Mouse (Mus musculus) MEL (cell line): ENCODE measurements around the gene Ifna4. TPM values are rescaled to one million over a fixed set of nuclear protein-coding genes. Genes with fewer than 3 reads are reported as not detected.

ENCODE experiments used
- DNase-seq: peaks from one replicate; pipeline ENCODE4 v3.0.0; 2011; ENCODE audit warnings: low read depth, low spot score
- H3K27ac ChIP-seq: 2 replicates; pipeline ENCODE4 v1.5.1; 2012; ENCODE audit warnings: low read depth, mild to moderate bottlenecking, control low read depth, low read length, moderate library complexity; ENCODE audit not compliant: control insufficient read depth
- H3K27me3 ChIP-seq, 2 experiments: fragments of 150-350 bp in 1 of 2; sonication (generic) in 1 of 2; 2 replicates each; pipeline ENCODE4 v1.6.1; 2012; ENCODE audit warnings: low read length in 2 of 2, mild to moderate bottlenecking in 2 of 2, improper control_type of control experiment in 1 of 2, moderate library complexity in 1 of 2; ENCODE audit not compliant: insufficient read depth in 2 of 2, control insufficient read depth in 1 of 2
- H3K36me3 ChIP-seq, 2 experiments: 2 replicates each; pipeline ENCODE4 v1.6.1; 2012 to 2014; ENCODE audit warnings: low read length in 2 of 2, improper control_type of control experiment in 1 of 2, inconsistent platforms in 1 of 2, mild to moderate bottlenecking in 1 of 2; ENCODE audit not compliant: insufficient read depth in 2 of 2, control insufficient read depth in 1 of 2
- H3K4me1 ChIP-seq, 2 experiments: fragments of 150-350 bp in 1 of 2; sonication (generic) in 1 of 2; 2 replicates each; pipeline ENCODE4 v1.6.1; 2012; ENCODE audit warnings: low read length in 2 of 2, improper control_type of control experiment in 1 of 2, mild to moderate bottlenecking in 1 of 2; ENCODE audit not compliant: insufficient read depth in 2 of 2, control insufficient read depth in 1 of 2
- H3K4me3 ChIP-seq, 2 experiments: fragments of 150-350 bp in 1 of 2; sonication (generic) in 1 of 2; 2 replicates each; pipeline ENCODE4 v1.5.1; 2012; ENCODE audit warnings: low read depth in 2 of 2, low read length in 2 of 2, mild to moderate bottlenecking in 2 of 2, moderate library complexity in 2 of 2, control low read depth in 1 of 2, improper control_type of control experiment in 1 of 2; ENCODE audit not compliant: control insufficient read depth in 1 of 2, insufficient read depth in 1 of 2
- H3K79me2 ChIP-seq: 2 replicates; pipeline ENCODE4 v1.6.1; 2012; ENCODE audit warnings: mild to moderate bottlenecking, low read length, moderate library complexity; ENCODE audit not compliant: control insufficient read depth, poor library complexity, insufficient read depth
- H3K9ac ChIP-seq: 2 replicates; pipeline ENCODE4 v1.6.1; 2012; ENCODE audit warnings: low read depth, mild to moderate bottlenecking, control low read depth, low read length, moderate library complexity; ENCODE audit not compliant: control insufficient read depth, poor library complexity, severe bottlenecking
- H3K9me3 ChIP-seq: fragments of 150-350 bp; sonication (generic); replicated peaks from 2 replicates; pipeline ENCODE4 v1.6.1; 2012; ENCODE audit warnings: mild to moderate bottlenecking, low read length, improper control_type of control experiment, moderate library complexity; ENCODE audit not compliant: insufficient read depth
- CTCF ChIP-seq, 3 experiments: IDR thresholded peaks in 2 of 3; conservative IDR thresholded peaks in 1 of 3; 2 replicates each; pipeline ENCODE4 v1.5.1; 2011 to 2012; ENCODE audit warnings: low read length in 3 of 3, low read depth in 2 of 3, mild to moderate bottlenecking in 2 of 3, improper control_type of control experiment in 1 of 3, inconsistent platforms in 1 of 3, mixed read lengths in 1 of 3, moderate library complexity in 1 of 3; ENCODE audit not compliant: control insufficient read depth in 1 of 3, insufficient read depth in 1 of 3, poor library complexity in 1 of 3, severe bottlenecking in 1 of 3
- ELF1 ChIP-seq: IDR thresholded peaks from 2 replicates; pipeline ENCODE4 v1.6.1; 2014; ENCODE audit warnings: low read depth, mild to moderate bottlenecking, inconsistent platforms, low read length, improper control_type of control experiment, moderate library complexity
- EP300 ChIP-seq, 2 experiments: IDR thresholded peaks; 2 replicates each; pipeline ENCODE4 v1.6.1; 2011; ENCODE audit warnings: improper control_type of control experiment in 2 of 2, low read length in 2 of 2, low read depth in 1 of 2, mild to moderate bottlenecking in 1 of 2
- ETS1 ChIP-seq: IDR thresholded peaks from 2 replicates; pipeline ENCODE4 v1.6.1; 2012; ENCODE audit warnings: low read depth, mild to moderate bottlenecking, inconsistent platforms, low read length, improper control_type of control experiment, moderate library complexity
- GATA1 ChIP-seq: IDR thresholded peaks from 2 replicates; pipeline ENCODE4 v1.6.1; 2011; ENCODE audit warnings: low read depth, low read length, improper control_type of control experiment
- HCFC1 ChIP-seq: IDR thresholded peaks from 2 replicates; pipeline ENCODE4 v1.6.1; 2012; ENCODE audit warnings: low read depth, mild to moderate bottlenecking, inconsistent platforms, low read length, improper control_type of control experiment, moderate library complexity
- JUND ChIP-seq: IDR thresholded peaks from 2 replicates; pipeline ENCODE4 v1.6.1; 2011; ENCODE audit warnings: low read depth, mild to moderate bottlenecking, improper control_type of control experiment, low read length
- KAT2A ChIP-seq: conservative IDR thresholded peaks from 2 replicates; pipeline ENCODE4 v1.6.1; 2012; ENCODE audit warnings: low read depth, low read length, improper control_type of control experiment, inconsistent platforms
- MAZ ChIP-seq: IDR thresholded peaks from 2 replicates; pipeline ENCODE4 v1.6.1; 2012; ENCODE audit warnings: low read depth, mild to moderate bottlenecking, inconsistent platforms, low read length, improper control_type of control experiment
- MXI1 ChIP-seq: IDR thresholded peaks from 2 replicates; pipeline ENCODE4 v1.6.1; 2011; ENCODE audit warnings: mild to moderate bottlenecking, low read depth, low read length, improper control_type of control experiment
- MYB ChIP-seq: IDR thresholded peaks from 2 replicates; pipeline ENCODE4 v1.6.1; 2011; ENCODE audit warnings: mild to moderate bottlenecking, low read depth, low read length, improper control_type of control experiment
- NELFE ChIP-seq: IDR thresholded peaks from 2 replicates; pipeline ENCODE4 v1.6.1; 2011; ENCODE audit warnings: low read depth, low read length, improper control_type of control experiment
- POLR2A ChIP-seq, 2 experiments: IDR thresholded peaks; 2 replicates each; pipeline ENCODE4 v1.6.1; 2011 to 2012; ENCODE audit warnings: low read length in 2 of 2, mild to moderate bottlenecking in 2 of 2, control low read depth in 1 of 2, improper control_type of control experiment in 1 of 2, low read depth in 1 of 2, moderate library complexity in 1 of 2; ENCODE audit not compliant: control insufficient read depth in 1 of 2, insufficient read depth in 1 of 2, poor library complexity in 1 of 2
- POLR2AphosphoS2 ChIP-seq: IDR thresholded peaks from 2 replicates; pipeline ENCODE4 v1.6.1; 2011; ENCODE audit warnings: low read length, improper control_type of control experiment
- POLR2AphosphoS5 ChIP-seq: IDR thresholded peaks from 2 replicates; pipeline ENCODE4 v1.6.1; 2012; ENCODE audit warnings: low read depth, borderline replicate concordance, mild to moderate bottlenecking, inconsistent platforms, low read length, moderate library complexity, mixed read lengths
- RAD21 ChIP-seq: IDR thresholded peaks from 2 replicates; pipeline ENCODE4 v1.6.1; 2011; ENCODE audit warnings: mild to moderate bottlenecking, low read depth, low read length, improper control_type of control experiment
- RCOR1 ChIP-seq: IDR thresholded peaks from 2 replicates; pipeline ENCODE4 v1.6.1; 2012; ENCODE audit warnings: low read depth, mild to moderate bottlenecking, inconsistent platforms, low read length, improper control_type of control experiment
- SIN3A ChIP-seq: IDR thresholded peaks from 2 replicates; pipeline ENCODE4 v1.6.1; 2012; ENCODE audit warnings: low read length, improper control_type of control experiment, inconsistent platforms
- TAL1 ChIP-seq: IDR thresholded peaks from 2 replicates; pipeline ENCODE4 v1.6.1; 2012; ENCODE audit warnings: mild to moderate bottlenecking, inconsistent platforms, low read length, moderate library complexity, mixed read lengths
- TCF12 ChIP-seq: IDR thresholded peaks from 2 replicates; pipeline ENCODE4 v1.6.1; 2014; ENCODE audit warnings: low read depth, mild to moderate bottlenecking, inconsistent platforms, low read length, improper control_type of control experiment, moderate library complexity
- UBTF ChIP-seq: IDR thresholded peaks from 2 replicates; pipeline ENCODE4 v1.6.1; 2012; ENCODE audit warnings: low read depth, mild to moderate bottlenecking, inconsistent platforms, low read length, improper control_type of control experiment, moderate library complexity, borderline replicate concordance; ENCODE audit not compliant: insufficient read depth
- USF2 ChIP-seq, 2 experiments: IDR thresholded peaks; 2 replicates each; pipeline ENCODE4 v1.6.1; 2011 to 2012; ENCODE audit warnings: improper control_type of control experiment in 2 of 2, low read length in 2 of 2, borderline replicate concordance in 1 of 2, inconsistent platforms in 1 of 2, low read depth in 1 of 2, mild to moderate bottlenecking in 1 of 2; ENCODE audit not compliant: insufficient read depth in 1 of 2
- ZC3H11A ChIP-seq: IDR thresholded peaks from 2 replicates; pipeline ENCODE4 v1.6.1; 2012; ENCODE audit warnings: low read depth, mild to moderate bottlenecking, inconsistent platforms, low read length, improper control_type of control experiment
- ZMIZ1 ChIP-seq: IDR thresholded peaks from 2 replicates; pipeline ENCODE4 v1.6.1; 2012; ENCODE audit warnings: low read depth, mild to moderate bottlenecking, inconsistent platforms, low read length, improper control_type of control experiment, moderate library complexity
- ZNF384 ChIP-seq: IDR thresholded peaks from 2 replicates; pipeline ENCODE4 v1.6.1; 2012; ENCODE audit warnings: low read depth, mild to moderate bottlenecking, inconsistent platforms, low read length, improper control_type of control experiment
- polyA plus RNA-seq, 2 experiments: library from polyadenylated mRNA; stranded (reverse) in 1 of 2; unstranded in 1 of 2; fragments of >175 nt in 1 of 2; fragments of >200 nt in 1 of 2; gene quantifications; 2 replicates each; pipeline versions ENCODE4 v1.2.1 to v1.2.4; 2012; ENCODE audit warnings: low replicate concordance in 2 of 2, low read depth in 1 of 2; ENCODE audit not compliant: insufficient read length in 2 of 2, insufficient read depth in 1 of 2, missing spikeins in 1 of 2
- total RNA-seq: library from RNA; depleted of rRNA; stranded (reverse); fragments of 300-350 nt; gene quantifications from 2 replicates; pipeline ENCODE4 v1.2.3, GENCODE M21; 2012

Gene Ifna4
- total and polyA plus RNA-seq, 3 experiments, result not detected

GRCm38 (mm10) chr4:88872691-88873090 is 31.0 kb downstream of the Ifna4 start (continued):
- TF ChIP-seq UBTF (no peak), RAD21 (peak; percentile 94), TAL1 (no peak), JUND (no peak), ETS1 (no peak)

DNA sequence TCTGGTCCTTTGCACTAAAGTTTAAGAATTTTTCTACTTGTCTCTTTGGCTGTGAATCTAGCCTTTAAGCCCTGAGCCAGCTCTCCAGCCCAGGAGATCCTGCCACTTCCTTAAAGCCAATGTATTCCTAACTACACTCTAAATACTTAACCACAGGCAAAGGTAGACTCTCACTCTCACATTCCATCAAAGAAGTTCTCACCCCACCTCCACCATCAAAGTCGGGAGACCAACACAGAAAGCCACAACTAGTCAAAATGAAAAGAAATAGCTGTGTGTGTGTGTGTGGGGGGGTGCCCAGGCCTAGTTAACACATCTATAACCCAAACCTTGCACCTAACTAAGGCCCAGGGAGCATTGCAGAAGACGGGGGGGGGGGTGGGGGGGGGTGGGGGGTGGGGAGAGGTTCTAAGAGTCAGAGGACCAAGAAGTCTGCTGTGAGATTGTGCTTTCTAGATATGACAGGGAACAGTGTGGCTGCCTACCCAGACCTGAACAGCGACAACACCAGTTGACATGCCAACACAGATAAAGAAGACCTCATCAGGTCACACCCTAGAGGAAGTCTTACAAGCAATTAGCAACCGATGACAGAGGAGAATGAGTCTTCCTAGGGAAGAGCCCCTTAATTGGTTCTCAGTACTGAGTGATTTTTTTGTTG is 33.9 kb downstream of the Ifna4 start:
- no peak overlapping the region for H3K9ac ChIP-seq
- peaks cover 15 to 20% of the 10 kb centered on the region in 2 experiments for H3K4me1 ChIP-seq
- DNase-seq, result peak; percentile 81

DNA sequence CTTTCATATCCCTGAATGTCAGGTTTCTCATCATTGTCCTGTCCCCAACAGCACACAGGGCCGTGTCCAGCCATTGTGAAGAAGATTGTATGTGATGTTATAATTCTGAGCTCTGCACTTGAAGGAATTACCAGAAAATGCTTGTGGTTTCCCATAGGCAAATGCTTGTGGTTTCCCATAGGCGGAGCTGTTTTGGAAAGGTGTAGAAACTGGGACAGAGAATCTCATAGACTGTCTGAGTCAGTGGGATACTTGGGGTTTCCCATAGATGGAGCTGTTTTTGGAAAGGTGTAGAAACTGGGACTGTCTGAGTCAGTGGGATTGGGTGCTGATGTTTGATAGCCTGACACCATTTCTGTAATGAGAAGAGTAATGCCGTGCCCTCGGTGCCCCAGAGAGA is 34.9 kb downstream of the Ifna4 start:
- no peak for TF ChIP-seq MYB
- no peak for TF ChIP-seq ETS1
- TF ChIP-seq TAL1, result no peak
- TF ChIP-seq MXI1, result no peak
- TF ChIP-seq GATA1, result no peak
- TF ChIP-seq ELF1, result no peak
- no peak for TF ChIP-seq EP300 (IDR thresholded peaks at IDR 0.05; ENCODE audit: low read depth in 1 of 2, low read length in 2 of 2)
- no peak for TF ChIP-seq POLR2A (IDR thresholded peaks at IDR 0.05; ENCODE audit: control insufficient read depth in 1 of 2, insufficient read depth in 1 of 2, low read depth in 1 of 2, low read length in 2 of 2, poor library complexity in 1 of 2)
- TF ChIP-seq TCF12, result no peak
- no peak for TF ChIP-seq NELFE
- TF ChIP-seq UBTF, result no peak
- no peak for TF ChIP-seq KAT2A
- TF ChIP-seq SIN3A, result no peak
- TF ChIP-seq ZC3H11A, result no peak
- no peak for TF ChIP-seq POLR2AphosphoS2
- peaks cover 15 to 20% of the 10 kb centered on the region in 2 experiments for H3K4me1 ChIP-seq
- H3K9ac ChIP-seq, result no peak overlapping the region

More for the DNA sequence above, 33.9 kb downstream of the Ifna4 start:
- TF ChIP-seq ETS1, result peak; percentile 79
- TF ChIP-seq TCF12, result peak; percentile 37; the same call in 1 of the 2 replicates
- TF ChIP-seq MAZ, result no peak
- no peak for TF ChIP-seq ZMIZ1
- TF ChIP-seq GATA1, result peak; percentile 80
- TF ChIP-seq RCOR1, result peak; percentile 23; the same call in 1 of the 2 replicates
- TF ChIP-seq KAT2A, result no peak
- no peak for TF ChIP-seq POLR2A (IDR thresholded peaks at IDR 0.05; ENCODE audit: control insufficient read depth in 1 of 2, insufficient read depth in 1 of 2, low read depth in 1 of 2, low read length in 2 of 2, poor library complexity in 1 of 2)
- peak; percentile 77 for TF ChIP-seq SIN3A
- no peak for TF ChIP-seq HCFC1
- TF ChIP-seq USF2 (IDR thresholded peaks at IDR 0.05; ENCODE audit: borderline replicate concordance in 1 of 2, insufficient read depth in 1 of 2, low read depth in 1 of 2, low read length in 2 of 2), result no peak
- no peak for TF ChIP-seq POLR2AphosphoS5
- TF ChIP-seq ZNF384, result no peak
- TF ChIP-seq EP300 (IDR thresholded peaks at IDR 0.05; ENCODE audit: low read depth in 1 of 2, low read length in 2 of 2), result peak; percentile 36 to 69; a peak in 3 of 4 replicates
- TF ChIP-seq RAD21, result no peak
- TF ChIP-seq CTCF (IDR thresholded peaks at IDR 0.05 in 2 of 3, conservative IDR thresholded peaks at IDR 0.05 in 1 of 3; ENCODE audit: control insufficient read depth in 1 of 3, insufficient read depth in 1 of 3, low read depth in 2 of 3, low read length in 3 of 3, poor library complexity in 1 of 3, severe bottlenecking in 1 of 3), result no peak
- TF ChIP-seq MXI1, result peak; percentile 72; the same call in 1 of the 2 replicates
- no peaks in the 10 kb centered on the region for H3K79me2 ChIP-seq
- no peaks in the 10 kb centered on the region; a peak in 1 of 4 replicates for H3K27me3 ChIP-seq
- no peak overlapping the region for H3K27ac ChIP-seq
- H3K4me3 ChIP-seq, result no peak overlapping the region
- H3K9me3 ChIP-seq, result no peaks in the 10 kb centered on the region
- H3K36me3 ChIP-seq, result peaks cover 0 to 15% of the 10 kb centered on the region in 2 experiments; a peak in 2 of 4 replicates

More for the DNA sequence above, 34.9 kb downstream of the Ifna4 start:
- H3K4me3 ChIP-seq, result no peak overlapping the region
- H3K27ac ChIP-seq, result no peak overlapping the region
- peaks cover 0 to 15% of the 10 kb centered on the region in 2 experiments; a peak in 2 of 4 replicates for H3K36me3 ChIP-seq
- H3K79me2 ChIP-seq, result no peaks in the 10 kb centered on the region
- no peak for DNase-seq
- no peaks in the 10 kb centered on the region; a peak in 1 of 4 replicates for H3K27me3 ChIP-seq
- no peaks in the 10 kb centered on the region for H3K9me3 ChIP-seq
